Mouse (Mus musculus) intestine, embryonic 14.5 days (tissue): ENCODE measurements around the gene Srms. TPM values are rescaled to one million over a fixed set of nuclear protein-coding genes. Genes with fewer than 3 reads are reported as not detected.
"Not testable (repeated sequence)": the region's sequence is repeated elsewhere in the genome, so short reads cannot be mapped to it uniquely, and the experiment has no call there.

Experiments
- ATAC-seq: fragments of 200-750 bp; cut with Nextera tagmentation; replicated peaks from 2 replicates; pipeline ENCODE4 v1.8.0; 2017; ENCODE audit warnings: low read depth, moderate number of reproducible peaks, moderate TSS enrichment, moderate library complexity; ENCODE audit not compliant: low FRiP score, low TSS enrichment
- DNase-seq: peaks from one replicate; pipeline ENCODE4 v3.0.0-alpha.2; 2018; ENCODE audit warnings: low spot score
- H3K27ac ChIP-seq: fragments of 300-500 bp; sonication (generic); 2 replicates; pipeline ENCODE4 v1.5.1; 2014; ENCODE audit warnings: low read depth, mild to moderate bottlenecking, control low read depth
- H3K27me3 ChIP-seq: fragments of 300-500 bp; sonication (generic); replicated peaks from 2 replicates; pipeline ENCODE4 v1.6.1; 2014; ENCODE audit warnings: low read length, control low read depth; ENCODE audit not compliant: control insufficient read depth, insufficient read depth
- H3K36me3 ChIP-seq: fragments of 300-500 bp; sonication (generic); 2 replicates; pipeline ENCODE4 v1.6.1; 2014; ENCODE audit warnings: low read length, control low read depth; ENCODE audit not compliant: control insufficient read depth, insufficient read depth
- H3K4me1 ChIP-seq: fragments of 300-500 bp; sonication (generic); replicated peaks from 2 replicates; pipeline ENCODE4 v1.6.1; 2014; ENCODE audit warnings: low read length, control low read depth, mixed read lengths; ENCODE audit not compliant: control insufficient read depth, insufficient read depth
- H3K4me2 ChIP-seq: fragments of 300-500 bp; sonication (generic); 2 replicates; pipeline ENCODE4 v1.6.1; 2014; ENCODE audit warnings: low read length
- H3K4me3 ChIP-seq: fragments of 300-500 bp; sonication (generic); 2 replicates; pipeline ENCODE4 v1.5.1; 2014; ENCODE audit warnings: low read depth, low read length, control low read depth, mixed read lengths
- H3K9ac ChIP-seq: fragments of 300-500 bp; sonication (generic); 2 replicates; pipeline ENCODE4 v1.6.1; 2014; ENCODE audit warnings: mild to moderate bottlenecking, low read length
- H3K9me3 ChIP-seq: fragments of 300-500 bp; sonication (generic); 2 replicates; pipeline ENCODE4 v1.6.1; 2016; ENCODE audit warnings: low read length, control low read depth; ENCODE audit not compliant: control insufficient read depth
- WGBS: fragments of 180-500 bp; shearing (Covaris S2); extraction: QIAGEN DNeasy Blood & Tissue Kit; methylation state at CpG from one replicate; pipeline ENCODE4 v1.1.7; 2014; 5-methylcytosine and 5-hydroxymethylcytosine counted together
- polyA plus RNA-seq: library from polyadenylated mRNA; unstranded; fragments of >200 nt; fragmentation: Nextera tagmentation; extraction: Ambion mirVana; gene quantifications from 2 replicates; pipeline ENCODE4 v1.2.1, GENCODE M21; 2014

The Srms gene
- polyA plus RNA-seq, 1 experiment from 2014 or later = 0.09 TPM

DNA sequence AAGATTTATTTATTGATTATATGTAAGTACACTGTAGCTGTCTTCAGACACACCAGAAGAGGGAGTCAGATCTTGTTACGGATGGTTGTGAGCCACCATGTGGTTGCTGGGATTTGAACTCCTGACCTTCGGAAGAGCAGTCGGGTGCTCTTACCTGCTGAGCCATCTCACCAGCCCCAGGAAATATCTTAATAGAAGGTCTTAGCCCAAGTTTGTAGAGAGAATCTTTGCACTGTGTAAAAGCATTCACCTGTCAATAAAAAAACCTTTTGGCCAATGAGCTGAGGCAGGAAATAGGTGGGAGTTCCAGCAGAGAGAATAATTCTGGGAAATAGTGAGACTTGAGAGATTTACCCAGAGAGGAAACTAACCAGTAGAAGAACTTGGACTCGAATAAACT, 21.6 kb downstream of the Srms start:
- H3K4me3 ChIP-seq, H3K36me3 ChIP-seq, H3K4me1 ChIP-seq, H3K27ac ChIP-seq, H3K9ac ChIP-seq, H3K4me2 ChIP-seq, ATAC-seq, H3K27me3 ChIP-seq, H3K9me3 ChIP-seq, DNase-seq: not testable (repeated sequence)
- WGBS = 71% methylated on average over 4 of the region's 4 CpGs

DNA sequence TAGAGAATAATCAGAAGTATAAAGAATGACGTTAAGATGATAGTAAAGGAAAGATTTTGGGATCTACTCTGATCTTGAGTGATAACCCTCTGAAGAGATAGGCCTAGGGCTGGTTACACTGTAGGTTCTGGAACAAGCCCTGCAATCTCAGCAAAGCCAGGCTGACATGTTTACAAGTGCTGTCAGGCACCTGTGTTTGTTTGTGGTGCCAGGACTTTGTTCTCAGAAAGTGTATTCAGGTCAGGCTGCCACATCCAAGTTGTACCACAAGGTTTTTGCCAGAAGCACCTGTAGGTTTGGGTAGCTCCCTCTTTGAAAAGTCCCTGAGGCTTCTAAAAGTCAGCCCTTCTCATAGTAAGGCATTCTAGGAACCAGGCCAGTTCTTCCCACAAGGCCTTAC, 23.7 kb downstream of the Srms start:
- H3K4me1 ChIP-seq = peaks cover 8% of the 10 kb centered on the region
- DNase-seq (no peak), ATAC-seq (no peak)
- WGBS = 94% methylated on average over 1 of the region's 1 CpGs
- no peak overlapping the region for H3K27ac ChIP-seq
- peaks cover 9% of the 10 kb centered on the region for H3K36me3 ChIP-seq
- H3K4me2 ChIP-seq = no peak overlapping the region
- H3K27me3 ChIP-seq = no peaks in the 10 kb centered on the region
- no peaks in the 10 kb centered on the region for H3K9me3 ChIP-seq
- no peak overlapping the region for H3K9ac ChIP-seq
- no peak overlapping the region for H3K4me3 ChIP-seq

DNA sequence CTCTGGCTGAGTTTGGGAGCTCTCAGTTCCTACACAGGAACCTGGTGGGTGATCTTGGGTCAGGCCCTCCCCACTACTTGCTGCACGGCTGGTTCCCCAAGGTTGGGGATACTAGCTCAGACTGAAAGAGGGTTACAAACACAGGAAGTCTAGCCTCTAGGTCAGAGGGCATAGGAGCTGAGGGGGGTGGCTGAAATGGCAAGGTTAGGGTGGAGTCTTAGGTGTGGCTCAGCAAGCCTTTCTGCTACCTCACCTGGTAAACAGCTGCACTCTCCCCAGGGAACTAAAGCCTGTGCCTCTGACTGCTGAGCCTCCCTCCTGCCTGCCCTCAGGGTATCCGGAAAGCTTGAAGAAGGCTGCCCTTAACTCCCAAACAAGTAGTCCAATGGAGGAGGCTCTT, 24.3 kb downstream of the Srms start:
- no peak overlapping the region for H3K4me3 ChIP-seq

DNA sequence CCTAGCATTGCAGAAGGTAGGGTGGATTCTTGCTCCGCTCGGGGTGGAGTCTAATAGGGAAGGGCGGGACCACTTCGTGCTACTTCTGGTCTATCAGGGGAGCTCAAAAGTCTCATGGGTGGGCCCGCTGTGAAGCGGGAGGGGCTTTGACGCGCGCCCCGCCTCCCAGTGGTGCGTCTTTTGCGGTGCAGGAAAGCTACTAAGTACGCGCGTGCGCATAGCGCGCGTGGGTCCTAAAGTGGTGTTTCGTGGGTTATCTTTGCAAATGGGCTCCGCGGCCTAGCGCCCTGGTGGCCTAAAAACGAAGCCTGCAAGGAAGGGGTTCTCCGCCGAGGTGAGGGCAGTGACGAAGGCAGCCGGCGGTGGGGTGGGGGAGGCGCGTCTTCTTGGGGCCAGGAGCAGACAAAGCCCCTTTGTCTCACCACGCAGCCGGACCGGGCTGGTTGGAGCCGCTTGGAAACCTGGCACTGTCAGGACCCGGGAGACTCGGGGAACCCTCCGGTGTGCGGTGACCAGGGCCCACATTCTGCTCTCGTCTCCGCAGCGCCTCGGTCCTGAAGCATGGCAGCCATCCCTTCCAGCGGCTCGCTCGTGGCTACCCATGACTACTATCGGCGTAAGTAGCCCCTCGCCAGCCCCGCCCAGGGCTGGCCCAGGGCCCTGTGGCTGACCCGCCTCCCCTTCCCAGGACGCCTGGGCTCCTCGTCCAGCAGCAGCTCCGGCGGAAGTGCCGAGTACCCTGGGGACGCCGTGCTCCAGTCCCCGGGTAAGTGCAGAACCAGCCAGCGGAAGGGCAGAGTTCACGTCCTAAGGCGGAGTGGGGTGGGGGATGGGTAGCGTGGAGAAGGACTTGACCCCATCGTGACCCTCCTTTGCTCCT, 25.6 kb downstream of the Srms start, which contains the start of gene Ppdpf:
Ppdpf (plus strand) TSS at position 127 of the 880 bp plus-strand sequence.
- H3K27me3 ChIP-seq = no peaks in the 10 kb centered on the region
- under 1% methylated on average over 58 of the region's 64 CpGs for WGBS
- H3K27ac ChIP-seq = peak within 1 kb of the TSS; percentile 95
- peaks cover 9% of the 10 kb centered on the region for H3K36me3 ChIP-seq
- peak within 1 kb of the TSS; percentile 93 for H3K9ac ChIP-seq
- peaks cover 8% of the 10 kb centered on the region for H3K4me1 ChIP-seq
- DNase-seq = peak; percentile 93
- H3K4me2 ChIP-seq = peak within 1 kb of the TSS; percentile 93
- peak within 1 kb of the TSS; percentile 69 for H3K4me3 ChIP-seq
- H3K9me3 ChIP-seq = no peaks in the 10 kb centered on the region
- ATAC-seq = peak; percentile 93

More for the DNA sequence above, 24.3 kb downstream of the Srms start:
- Histone ChIP-seq H3K27ac (peak overlapping the region; percentile 43; the same call in 1 of the 2 replicates), H3K4me2 (peak overlapping the region; percentile 93), H3K9me3 (no peaks in the 10 kb centered on the region), H3K36me3 (peaks cover 9% of the 10 kb centered on the region), H3K9ac (0 out of 2 replicates have a peak overlapping the region, but pooled peaks have one; percentile 5), H3K27me3 (no peaks in the 10 kb centered on the region), H3K4me1 (peaks cover 8% of the 10 kb centered on the region)
- ATAC-seq (no peak), DNase-seq (no peak)
- 52% methylated on average over 2 of the region's 2 CpGs for WGBS

DNA sequence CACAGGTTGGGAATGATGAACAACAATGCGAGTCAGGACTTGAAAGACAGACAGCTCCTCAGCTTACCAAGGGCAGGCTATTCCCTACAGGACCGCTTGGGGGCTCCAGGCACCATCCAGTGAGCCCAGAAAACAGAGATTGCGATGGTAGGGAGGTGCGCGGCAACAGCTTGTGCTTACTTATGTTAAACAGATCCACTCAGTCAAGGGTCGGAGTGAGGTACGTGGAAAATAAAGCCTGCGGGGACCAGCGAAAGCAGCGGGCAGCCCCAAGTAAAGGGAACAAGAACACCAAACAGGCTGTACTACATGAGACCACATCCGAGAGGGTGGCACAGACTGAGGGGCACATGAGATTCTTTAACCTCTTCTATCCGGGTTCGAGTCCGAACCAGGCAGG, 26.4 kb downstream of the Srms start:
- ATAC-seq (peak; percentile 73), DNase-seq (no peak)
- peak overlapping the region; percentile 95 for H3K27ac ChIP-seq
- H3K9me3 ChIP-seq = no peaks in the 10 kb centered on the region
- H3K36me3 ChIP-seq = peaks cover 9% of the 10 kb centered on the region
- H3K27me3 ChIP-seq = no peaks in the 10 kb centered on the region
- H3K9ac ChIP-seq = peak overlapping the region; percentile 93
- H3K4me3 ChIP-seq = peak overlapping the region; percentile 69
- peak overlapping the region; percentile 93 for H3K4me2 ChIP-seq
- WGBS = 0% methylated on average over 14 of the region's 14 CpGs
- H3K4me1 ChIP-seq = peaks cover 8% of the 10 kb centered on the region

DNA sequence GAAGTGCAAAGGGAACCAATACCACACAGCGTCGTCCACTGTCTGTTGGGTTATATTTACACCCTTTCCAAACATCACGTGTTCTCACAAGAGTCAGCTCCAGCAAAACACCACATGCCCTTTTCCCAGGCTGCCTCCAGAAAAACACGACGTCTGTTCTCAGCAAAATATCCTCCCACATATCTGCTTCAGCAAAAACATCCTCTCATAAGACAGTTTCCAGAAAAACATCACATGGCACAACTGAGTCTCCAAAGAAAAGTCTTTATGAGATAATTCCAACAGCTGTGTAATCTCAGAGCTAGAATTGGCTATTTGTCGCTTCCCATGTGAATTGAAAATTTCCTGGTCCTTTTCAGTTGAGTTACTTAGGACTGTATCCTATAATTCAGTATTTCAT, 32.1 kb downstream of the Srms start:
- Histone ChIP-seq H3K4me3 (no peak overlapping the region), H3K4me2 (no peak overlapping the region), H3K27ac (no peak overlapping the region), H3K27me3 (no peaks in the 10 kb centered on the region), H3K4me1 (no peaks in the 10 kb centered on the region), H3K36me3 (no peaks in the 10 kb centered on the region), H3K9me3 (no peaks in the 10 kb centered on the region), H3K9ac (no peak overlapping the region)
- ATAC-seq (no peak), DNase-seq (no peak)
- whole genome bisulfite sequencing = 71% methylated on average over 6 of the region's 6 CpGs

DNA sequence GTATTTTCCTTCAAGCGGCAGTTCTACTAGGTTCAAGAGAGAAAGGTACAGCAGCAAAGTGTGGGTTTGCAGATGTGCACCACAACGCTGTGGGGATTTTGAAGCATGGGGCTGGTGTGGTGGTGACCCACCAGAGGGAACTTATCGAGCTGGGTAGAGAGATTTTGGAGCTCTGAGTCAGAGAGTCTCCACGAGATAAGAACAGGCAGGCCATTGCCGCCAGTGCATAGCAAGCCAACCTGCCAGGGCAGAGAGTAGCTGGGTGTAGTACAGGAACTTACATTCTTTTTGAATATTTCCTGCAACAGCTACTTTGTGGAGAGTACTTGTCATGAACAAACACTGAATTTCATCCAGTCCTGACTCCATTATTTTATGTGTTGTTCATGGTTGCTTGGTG, 34.5 kb downstream of the Srms start:
- Histone ChIP-seq H3K4me1 (no peaks in the 10 kb centered on the region), H3K4me3 (no peak overlapping the region), H3K9ac (no peak overlapping the region), H3K4me2 (no peak overlapping the region), H3K9me3 (no peaks in the 10 kb centered on the region), H3K36me3 (no peaks in the 10 kb centered on the region), H3K27ac (no peak overlapping the region), H3K27me3 (no peaks in the 10 kb centered on the region)
- DNase-seq (no peak), ATAC-seq (no peak)
- WGBS = 85% methylated on average over 5 of the region's 5 CpGs

DNA sequence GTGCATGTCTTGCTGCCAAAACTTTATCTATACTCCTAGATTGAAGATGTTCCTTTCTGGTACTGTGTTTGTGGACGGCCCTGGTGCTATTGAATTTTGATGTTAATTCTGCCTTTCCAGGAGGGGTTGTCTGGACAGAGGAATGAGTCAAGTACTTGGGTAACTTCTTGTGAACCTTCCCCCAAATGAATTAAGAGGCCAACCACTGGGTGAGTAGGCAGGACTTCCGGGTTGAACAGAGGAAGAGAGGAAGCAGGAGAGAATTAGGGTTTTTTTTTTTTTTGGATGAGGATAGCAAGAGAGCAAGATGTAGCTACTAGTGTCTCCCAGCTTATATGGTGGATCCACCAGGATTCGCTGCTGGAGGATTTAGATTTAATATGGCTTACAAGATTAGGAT, 35.0 kb downstream of the Srms start:
- no peak for ATAC-seq
- Histone ChIP-seq H3K27me3 (no peaks in the 10 kb centered on the region), H3K4me3 (no peak overlapping the region), H3K4me2 (no peak overlapping the region), H3K36me3 (no peaks in the 10 kb centered on the region), H3K9me3 (no peaks in the 10 kb centered on the region), H3K4me1 (no peaks in the 10 kb centered on the region), H3K27ac (no peak overlapping the region), H3K9ac (no peak overlapping the region)
- WGBS = 86% methylated on average over 3 of the region's 3 CpGs
- DNase-seq = no peak

DNA sequence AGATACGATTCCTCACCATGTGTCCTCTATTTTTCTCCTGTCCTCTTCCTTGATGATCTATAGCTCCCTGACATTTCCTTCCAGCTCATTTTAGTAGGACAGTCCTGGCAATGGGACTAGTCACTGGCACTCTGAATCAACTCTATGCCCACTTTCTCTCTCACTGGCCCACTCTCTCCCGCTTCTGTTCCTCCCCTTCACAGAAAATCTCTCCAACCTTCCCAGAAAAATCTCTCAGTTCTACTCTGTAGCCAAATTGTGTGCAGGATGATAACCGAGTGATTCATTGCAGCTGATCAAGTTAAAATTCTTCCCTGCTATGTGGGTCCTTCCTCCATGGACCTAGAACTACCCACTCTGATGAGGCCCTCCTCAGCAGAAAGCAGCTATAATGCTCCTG, 38.3 kb downstream of the Srms start:
- DNase-seq (no peak), ATAC-seq (no peak)
- H3K4me1 ChIP-seq = no peaks in the 10 kb centered on the region
- WGBS = 77% methylated on average over 3 of the region's 3 CpGs
- no peak overlapping the region for H3K4me2 ChIP-seq
- H3K4me3 ChIP-seq = no peak overlapping the region
- no peaks in the 10 kb centered on the region for H3K36me3 ChIP-seq
- no peak overlapping the region for H3K27ac ChIP-seq
- no peaks in the 10 kb centered on the region for H3K9me3 ChIP-seq
- no peak overlapping the region for H3K9ac ChIP-seq
- no peaks in the 10 kb centered on the region for H3K27me3 ChIP-seq
